Mouse (Mus musculus) erythroblast, embryonic 14.5 days (primary cell): ENCODE results near the gene Ripk3.

Experiments used
- GATA1 ChIP-seq: IDR thresholded peaks from 2 replicates; pipeline ENCODE4 v1.6.1; 2012; ENCODE audit warnings: low read length, inconsistent platforms, mixed read lengths
- TAL1 ChIP-seq: IDR thresholded peaks from 3 replicates; pipeline ENCODE4 v1.6.1; 2012; ENCODE audit warnings: low read length, inconsistent platforms, mixed read lengths

DNA sequence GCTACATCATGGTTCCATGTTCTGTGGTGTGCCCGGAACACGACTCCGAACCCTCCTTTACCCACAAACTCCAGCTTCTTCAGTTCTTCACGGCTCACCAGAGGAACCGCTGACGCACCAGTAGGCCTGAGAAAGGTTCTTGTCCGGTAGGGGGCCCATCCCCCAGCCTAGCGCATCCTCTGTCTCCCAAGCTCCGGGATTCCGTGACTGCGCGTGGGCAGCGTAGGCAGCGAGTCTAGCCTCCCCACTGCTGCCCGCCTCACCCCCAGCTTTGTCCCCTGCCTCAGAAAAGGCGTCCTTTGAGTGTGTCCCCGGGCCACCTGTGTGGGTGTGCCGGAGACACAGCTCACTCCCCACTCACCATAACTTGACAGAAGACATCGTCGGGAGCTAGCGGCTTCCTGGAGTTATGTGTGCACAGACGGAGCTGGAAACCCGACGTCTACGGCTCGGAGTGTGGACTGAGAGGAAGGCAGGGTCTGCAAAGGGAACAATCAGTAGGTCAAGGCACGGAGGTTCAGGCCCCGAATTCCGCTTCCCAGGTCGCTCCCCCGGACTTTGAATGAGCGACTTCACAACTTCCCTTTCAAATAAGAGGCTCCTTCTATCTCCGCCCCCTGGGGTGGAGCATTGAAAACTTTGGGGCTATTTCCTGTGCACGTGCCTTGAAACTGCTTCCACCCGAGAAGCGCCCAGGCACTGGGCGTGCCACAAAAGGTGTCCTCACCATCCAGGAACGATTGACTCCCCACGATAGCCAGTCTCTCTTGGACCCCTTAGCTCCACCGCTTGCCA is at the start of gene Ripk3:
- TF ChIP-seq GATA1, result no peak
- no peak for TF ChIP-seq TAL1
